Mouse (Mus musculus) kidney, adult 2 months (tissue): ENCODE measurements around the gene Chmp6. TPM values are rescaled to one million over a fixed set of nuclear protein-coding genes. Genes with fewer than 3 reads are reported as not detected.

Source experiments
- DNase-seq: peaks from one replicate; pipeline ENCODE4 v3.0.0; 2021
- H3K27ac ChIP-seq: fragments of 200-500 bp; 2 replicates; pipeline ENCODE4 v1.5.1; 2012; ENCODE audit warnings: low read depth, low read length, control low read depth, inconsistent platforms; ENCODE audit not compliant: insufficient read depth
- H3K27me3 ChIP-seq: fragments of 200-500 bp; replicated peaks from 2 replicates; pipeline ENCODE4 v1.6.1; 2012; ENCODE audit warnings: mild to moderate bottlenecking, moderate library complexity, low read length, inconsistent platforms; ENCODE audit not compliant: control insufficient read depth, insufficient read depth
- H3K36me3 ChIP-seq: fragments of 200-500 bp; 2 replicates; pipeline ENCODE4 v1.6.1; 2012; ENCODE audit warnings: mild to moderate bottlenecking, moderate library complexity, low read length, inconsistent platforms; ENCODE audit not compliant: control insufficient read depth, insufficient read depth
- H3K4me1 ChIP-seq: fragments of 200-500 bp; 2 replicates; pipeline ENCODE4 v1.6.1; 2011; ENCODE audit warnings: low read length; ENCODE audit not compliant: control insufficient read depth, insufficient read depth
- H3K4me3 ChIP-seq: fragments of 200-500 bp; 2 replicates; pipeline ENCODE4 v1.5.1; 2011; ENCODE audit warnings: mild to moderate bottlenecking, low read depth, low read length, control low read depth; ENCODE audit not compliant: insufficient read depth
- CTCF ChIP-seq: fragments of 200-500 bp; conservative IDR thresholded peaks from 2 replicates; pipeline ENCODE4 v1.5.1; 2011; ENCODE audit warnings: low read depth, mild to moderate bottlenecking, control low read depth, low read length, moderate library complexity, mixed read lengths; ENCODE audit not compliant: insufficient read depth, insufficient read length
- POLR2A ChIP-seq: fragments of 200-500 bp; IDR thresholded peaks from one replicate; pipeline ENCODE4 v1.6.1; 2011; ENCODE audit warnings: low read depth, low read length, control low read depth
- WGBS: fragments of 180-500 bp; shearing (Covaris S2); methylation state at CpG from one replicate; pipeline ENCODE4 v1.1.7; 2018; 5-methylcytosine and 5-hydroxymethylcytosine counted together
- polyA plus RNA-seq: library from polyadenylated mRNA; depleted of rRNA; stranded (reverse); fragments of >200 nt; gene quantifications from 2 replicates; pipeline ENCODE4 v1.2.3, GENCODE M21; 2012

The Chmp6 gene
- polyA plus RNA-seq, 1 experiment: 97.2 TPM

GRCm38 (mm10) chr11:119937772-119938502, 24.7 kb downstream of the Chmp6 start:
- H3K36me3 ChIP-seq: no peaks in the 10 kb centered on the region
- no peaks in the 10 kb centered on the region for H3K27me3 ChIP-seq
- WGBS: 53% methylated on average over 19 of the region's 19 CpGs
- peaks cover 45% of the 10 kb centered on the region for H3K4me1 ChIP-seq
- peak; percentile 80 for DNase-seq
- TF ChIP-seq CTCF (no peak), POLR2A (no peak)
- peak overlapping the region; percentile 98 for H3K27ac ChIP-seq
- peak overlapping the region; percentile 61 for H3K4me3 ChIP-seq

DNA sequence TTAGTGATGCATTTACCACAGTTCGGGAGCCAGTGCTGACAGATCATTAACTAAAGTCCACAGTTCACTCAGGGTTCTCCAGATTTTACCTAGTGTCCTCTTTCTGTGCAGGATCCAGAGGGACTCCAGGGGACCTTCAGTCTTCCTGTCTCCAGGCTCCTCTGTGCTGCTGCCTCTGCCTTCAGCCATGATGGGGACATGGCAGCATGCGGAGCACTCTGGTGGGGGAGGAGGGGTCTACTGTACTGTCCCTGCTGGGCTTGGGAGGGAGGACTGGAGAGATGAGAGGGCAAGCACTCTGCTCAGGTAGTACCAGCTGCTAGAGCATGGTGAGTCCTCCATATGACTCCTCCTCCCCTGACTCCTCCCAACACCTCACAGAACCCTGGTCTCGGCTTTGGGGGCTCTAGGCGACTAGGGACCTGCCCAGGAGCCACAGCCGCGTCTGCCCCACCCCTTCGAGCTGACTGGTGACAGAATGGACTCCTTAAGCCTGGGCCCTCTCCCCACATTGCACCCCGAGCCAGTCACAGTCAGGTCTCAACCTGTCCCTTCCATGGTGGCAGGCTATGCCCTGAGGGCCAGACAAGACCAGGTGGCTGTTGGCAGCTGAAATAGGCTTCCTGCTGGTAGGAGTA, 26.0 kb downstream of the Chmp6 start:
- no peak for TF ChIP-seq CTCF
- TF ChIP-seq POLR2A: peak; percentile 20
- WGBS: 41% methylated on average over 8 of the region's 8 CpGs
- peak overlapping the region; percentile 98 for H3K27ac ChIP-seq
- H3K4me1 ChIP-seq: peaks cover 45% of the 10 kb centered on the region
- DNase-seq: peak; percentile 90
- no peaks in the 10 kb centered on the region for H3K36me3 ChIP-seq
- peak overlapping the region; percentile 61 for H3K4me3 ChIP-seq
- H3K27me3 ChIP-seq: no peaks in the 10 kb centered on the region

DNA sequence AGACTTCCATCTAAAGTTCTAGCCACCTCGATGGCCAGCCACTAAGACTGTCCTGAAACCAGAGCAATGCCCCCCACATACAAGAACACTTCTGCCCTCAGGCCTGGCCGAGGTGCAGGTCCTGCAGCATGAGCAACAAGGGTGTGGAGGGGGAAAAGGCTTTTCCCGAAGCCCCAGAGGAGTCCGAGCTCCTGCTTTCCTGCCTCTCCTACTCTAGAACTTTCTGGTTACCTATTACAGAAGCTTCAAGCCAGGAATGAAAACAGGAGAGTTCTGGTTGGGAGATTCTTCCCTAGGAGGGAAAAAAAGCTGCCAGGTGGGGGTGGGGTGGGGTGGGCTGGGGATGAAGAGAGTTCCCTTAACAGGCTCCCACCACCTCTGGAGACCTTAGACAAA, 26.5 kb downstream of the Chmp6 start:
- WGBS: 34% methylated on average over 4 of the region's 4 CpGs
- Histone ChIP-seq H3K36me3 (no peaks in the 10 kb centered on the region), H3K27ac (peak overlapping the region; percentile 98), H3K27me3 (no peaks in the 10 kb centered on the region), H3K4me3 (peak overlapping the region; percentile 33), H3K4me1 (peaks cover 46% of the 10 kb centered on the region)
- TF ChIP-seq POLR2A: peak; percentile 13
- TF ChIP-seq CTCF: no peak
- DNase-seq: peak; percentile 66

DNA sequence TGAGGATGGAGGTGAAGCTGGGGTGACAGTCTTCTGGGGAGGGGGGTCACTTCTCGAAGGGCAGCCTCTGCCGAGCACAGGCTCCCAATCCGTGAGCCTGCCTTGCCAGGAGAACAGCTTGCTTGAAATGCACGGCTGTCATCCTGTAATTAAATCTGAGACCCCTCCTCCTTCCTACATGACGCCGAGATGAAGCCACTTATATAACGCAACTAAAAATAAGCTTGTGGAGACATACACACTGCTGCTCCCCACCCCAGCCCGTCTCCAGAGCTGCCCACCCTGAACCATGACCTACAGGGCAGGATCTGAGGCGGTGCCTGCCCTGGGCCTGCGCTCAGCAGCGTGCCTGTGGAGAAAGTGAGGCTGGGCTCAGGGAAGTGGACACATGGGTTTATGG, 26.9 kb downstream of the Chmp6 start:
- H3K27me3 ChIP-seq: no peaks in the 10 kb centered on the region
- DNase-seq: no peak
- H3K36me3 ChIP-seq: no peaks in the 10 kb centered on the region
- TF ChIP-seq CTCF (no peak), POLR2A (no peak)
- 39% methylated on average over 11 of the region's 11 CpGs for WGBS
- H3K4me1 ChIP-seq: peaks cover 50% of the 10 kb centered on the region
- no peak overlapping the region for H3K4me3 ChIP-seq
- peak overlapping the region; percentile 63 for H3K27ac ChIP-seq

DNA sequence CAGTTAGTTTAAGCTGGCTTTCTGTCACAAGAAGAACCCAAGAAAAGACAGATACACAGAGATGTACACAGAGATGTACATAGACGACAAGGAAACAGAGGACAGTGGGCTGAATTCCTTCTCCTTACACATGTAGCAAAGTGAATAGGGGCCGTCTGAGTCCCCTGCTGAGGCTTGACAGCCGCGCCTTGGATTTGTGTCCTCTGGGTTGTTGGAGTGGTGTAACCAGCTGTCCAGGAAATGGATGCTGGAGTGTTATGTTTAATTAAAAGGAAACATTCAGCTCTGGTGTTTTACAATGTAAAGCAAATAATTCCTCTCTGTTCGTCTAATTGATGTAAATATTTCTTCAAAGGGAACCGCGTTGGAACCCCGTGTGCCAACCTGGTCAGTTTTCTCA, 28.6 kb downstream of the Chmp6 start:
- Histone ChIP-seq H3K4me3 (peak overlapping the region; percentile 82), H3K27ac (no peak overlapping the region), H3K36me3 (no peaks in the 10 kb centered on the region), H3K4me1 (peaks cover 60% of the 10 kb centered on the region), H3K27me3 (no peaks in the 10 kb centered on the region)
- no peak for TF ChIP-seq CTCF
- no peak for TF ChIP-seq POLR2A
- DNase-seq: no peak
- 19% methylated on average over 8 of the region's 8 CpGs for WGBS

DNA sequence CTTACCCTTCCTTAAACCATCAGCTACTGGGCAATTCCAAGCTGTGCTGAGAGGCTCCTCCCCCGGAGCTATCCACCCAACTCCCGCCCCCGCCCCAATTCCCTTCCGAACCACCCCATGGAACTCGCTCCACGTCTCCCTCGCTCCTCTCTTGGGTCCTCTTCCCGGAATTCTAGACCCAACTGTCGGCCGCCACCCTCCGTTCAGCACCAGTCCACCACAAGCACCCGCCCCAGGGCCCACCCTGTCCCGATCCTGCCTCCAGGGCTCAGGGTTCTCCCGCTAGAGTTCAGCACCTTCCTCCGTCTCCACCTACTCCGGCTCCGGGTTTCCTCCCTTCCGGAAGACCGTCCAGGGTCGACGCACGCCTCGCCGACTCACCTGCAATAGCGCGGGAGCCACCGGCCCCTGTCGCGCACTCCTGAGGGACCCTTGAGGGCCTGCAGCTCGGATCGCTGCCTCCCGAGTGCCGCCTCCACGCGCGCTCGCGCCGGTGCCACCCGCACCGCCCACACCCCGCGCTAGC, 29.0 kb downstream of the Chmp6 start:
- no peak for TF ChIP-seq CTCF
- peak; percentile 9 for TF ChIP-seq POLR2A
- under 1% methylated on average over 43 of the region's 43 CpGs for WGBS
- no peaks in the 10 kb centered on the region for H3K27me3 ChIP-seq
- peak overlapping the region; percentile 87 for H3K27ac ChIP-seq
- peaks cover 59% of the 10 kb centered on the region for H3K4me1 ChIP-seq
- peak; percentile 80 for DNase-seq
- no peaks in the 10 kb centered on the region for H3K36me3 ChIP-seq
- peak overlapping the region; percentile 82 for H3K4me3 ChIP-seq

DNA sequence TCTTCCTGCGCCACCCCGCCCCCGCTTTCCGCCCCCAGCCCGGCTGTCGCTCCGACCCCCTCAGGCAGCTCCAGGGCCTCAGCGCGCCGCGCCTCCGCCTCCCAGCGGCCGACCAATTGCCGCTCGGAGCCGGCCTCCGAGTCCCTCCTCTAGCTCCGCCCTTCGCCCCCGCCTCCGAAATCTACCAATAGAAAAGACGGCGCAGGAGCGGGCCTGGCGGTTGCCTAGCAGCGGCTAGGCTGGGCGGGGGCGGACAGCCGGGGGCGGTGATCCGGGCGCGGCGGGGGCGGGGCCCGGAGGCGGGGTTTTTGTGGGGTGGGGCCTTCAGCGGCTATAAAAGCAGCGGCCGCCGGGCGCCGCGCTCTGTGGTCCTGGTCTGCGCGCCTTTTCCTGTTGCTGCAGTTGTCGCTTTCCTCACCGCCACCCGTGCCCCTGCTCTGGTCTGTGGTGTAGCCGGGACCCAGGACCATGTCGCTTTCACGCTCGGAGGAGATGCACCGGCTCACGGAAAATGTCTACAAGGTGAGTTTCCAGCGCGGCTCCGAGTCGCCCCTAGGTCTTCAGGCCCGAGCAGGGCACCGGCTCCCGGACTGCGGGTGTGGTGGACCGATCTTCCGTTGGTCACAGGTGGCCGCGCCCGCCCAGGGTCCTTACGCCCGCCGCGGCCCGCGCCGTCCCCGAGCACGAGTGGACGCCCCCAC, 29.6 kb downstream of the Chmp6 start, which contains the start of gene Baiap2:
Gene Baiap2, plus strand, starts transcription at position 37 of the 701 bp plus-strand sequence.
- peak; percentile 99 for TF ChIP-seq POLR2A
- TF ChIP-seq CTCF: no peak
- WGBS: 1% methylated on average over 76 of the region's 79 CpGs
- peak within 1 kb of the TSS; percentile 87 for H3K27ac ChIP-seq
- H3K27me3 ChIP-seq: no peaks in the 10 kb centered on the region
- H3K4me3 ChIP-seq: peak within 1 kb of the TSS; percentile 82
- peaks cover 62% of the 10 kb centered on the region for H3K4me1 ChIP-seq
- no peaks in the 10 kb centered on the region for H3K36me3 ChIP-seq
- DNase-seq: peak; percentile 99
